Mouse (Mus musculus) forebrain, embryonic 12.5 days (tissue): ENCODE results near the gene Gm49340. TPM values are rescaled to one million over a fixed set of nuclear protein-coding genes. Genes with fewer than 3 reads are reported as not detected.
"Not testable (repeated sequence)": the region's sequence is repeated elsewhere in the genome, so short reads cannot be mapped to it uniquely, and the experiment has no call there.

Experiments
- ATAC-seq: fragments of 200-750 bp; cut with Nextera tagmentation; 2 replicates; pipeline ENCODE4 v1.8.0; 2017; ENCODE audit warnings: moderate TSS enrichment; ENCODE audit not compliant: low FRiP score
- H3K27ac ChIP-seq: fragments of 300-500 bp; sonication (generic); 2 replicates; pipeline ENCODE4 v1.5.1; 2016; ENCODE audit warnings: mild to moderate bottlenecking
- H3K27me3 ChIP-seq: fragments of 300-500 bp; sonication (generic); 2 replicates; pipeline ENCODE4 v1.6.1; 2016; ENCODE audit warnings: mild to moderate bottlenecking
- H3K36me3 ChIP-seq: fragments of 300-500 bp; sonication (generic); replicated peaks from 2 replicates; pipeline ENCODE4 v1.6.1; 2016; ENCODE audit warnings: mild to moderate bottlenecking
- H3K4me1 ChIP-seq: fragments of 300-500 bp; sonication (generic); 2 replicates; pipeline ENCODE4 v1.6.1; 2016
- H3K4me2 ChIP-seq: fragments of 300-500 bp; sonication (generic); 2 replicates; pipeline ENCODE4 v1.6.1; 2016; ENCODE audit warnings: mild to moderate bottlenecking, moderate library complexity
- H3K4me3 ChIP-seq: fragments of 300-500 bp; sonication (generic); replicated peaks from 2 replicates; pipeline ENCODE4 v1.5.1; 2016; ENCODE audit warnings: mild to moderate bottlenecking
- H3K9ac ChIP-seq: fragments of 300-500 bp; sonication (generic); 2 replicates; pipeline ENCODE4 v1.6.1; 2016; ENCODE audit warnings: mild to moderate bottlenecking
- H3K9me3 ChIP-seq: fragments of 300-500 bp; sonication (generic); 2 replicates; pipeline ENCODE4 v1.6.1; 2016
- WGBS: fragments of 180-500 bp; shearing (Covaris S2); methylation state at CpG from one replicate; pipeline ENCODE4 v1.1.7; 2016; 5-methylcytosine and 5-hydroxymethylcytosine counted together
- polyA plus RNA-seq: library from polyadenylated mRNA; unstranded; fragments of >200 nt; fragmentation: Nextera tagmentation; extraction: Ambion mirVana; gene quantifications from 2 replicates; pipeline ENCODE4 v1.2.1, GENCODE M21; 2016

Gm49340 gene
- not detected in 2 replicates for polyA plus RNA-seq

- H3K4me3 ChIP-seq, result no peak within 1 kb of the TSS
- no peak for ATAC-seq
- H3K9me3 ChIP-seq, result peaks cover 4% of the 10 kb centered on the region; the same call in 1 of the 2 replicates
- no peak within 1 kb of the TSS for H3K9ac ChIP-seq
- H3K4me1 ChIP-seq, result no peaks in the 10 kb centered on the region
- H3K36me3 ChIP-seq, result no peaks in the 10 kb centered on the region
- H3K27ac ChIP-seq, result no peak within 1 kb of the TSS
- H3K4me2 ChIP-seq, result no peak within 1 kb of the TSS
- H3K27me3 ChIP-seq, result no peaks in the 10 kb centered on the region
- 80% methylated on average over 27 of the region's 27 CpGs for WGBS
Observed at GRCm38 (mm10) chr11:73329442-73329841, at the start of gene Gm49340, which contains the start of the genes Aspa and Spata22. TSS of gene Gm49340 (plus strand) at chr11:73329741. TSS of gene Aspa (minus strand) at chr11:73329596. TSS of gene Spata22 (plus strand) at chr11:73329741.

GRCm38 (mm10) chr11:73280710-73281109, 48.8 kb upstream of the Gm49340 start:
- Histone ChIP-seq H3K27me3 (no peaks in the 10 kb centered on the region), H3K4me2 (no peak overlapping the region), H3K9ac (no peak overlapping the region), H3K36me3 (no peaks in the 10 kb centered on the region), H3K4me1 (0 out of 2 replicates have a peak, but pooled peaks cover 2% of the 10 kb centered on the region), H3K9me3 (no peaks in the 10 kb centered on the region), H3K27ac (no peak overlapping the region), H3K4me3 (no peak overlapping the region)
- no peak for ATAC-seq
- WGBS, result 62% methylated on average over 5 of the region's 5 CpGs

- WGBS, result 2% methylated on average over 16 of the region's 16 CpGs
- Histone ChIP-seq H3K4me2 (peak overlapping the region; percentile 53), H3K36me3 (no peaks in the 10 kb centered on the region), H3K9me3 (no peaks in the 10 kb centered on the region), H3K9ac (0 out of 2 replicates have a peak overlapping the region, but pooled peaks have one; percentile 13), H3K4me1 (0 out of 2 replicates have a peak, but pooled peaks cover 2% of the 10 kb centered on the region), H3K27ac (no peak overlapping the region), H3K27me3 (no peaks in the 10 kb centered on the region), H3K4me3 (peak overlapping the region; percentile 32)
- ATAC-seq, result peak; percentile 78; the same call in 1 of the 2 replicates
Observed at GRCm38 (mm10) chr11:73281528-73282027, 48.0 kb upstream of the Gm49340 start.

GRCm38 (mm10) chr11:73283369-73283768, 46.2 kb upstream of the Gm49340 start:
- no peak for ATAC-seq
- H3K9me3 ChIP-seq, result no peaks in the 10 kb centered on the region
- no peaks in the 10 kb centered on the region for H3K36me3 ChIP-seq
- no peak overlapping the region for H3K9ac ChIP-seq
- 0 out of 2 replicates have a peak, but pooled peaks cover 2% of the 10 kb centered on the region for H3K4me1 ChIP-seq
- no peak overlapping the region for H3K4me2 ChIP-seq
- no peak overlapping the region for H3K27ac ChIP-seq
- WGBS, result 86% methylated on average over 9 of the region's 9 CpGs
- no peaks in the 10 kb centered on the region for H3K27me3 ChIP-seq
- no peak overlapping the region for H3K4me3 ChIP-seq

GRCm38 (mm10) chr11:73283926-73284325, 45.6 kb upstream of the Gm49340 start:
- H3K4me1 ChIP-seq, result 0 out of 2 replicates have a peak, but pooled peaks cover 2% of the 10 kb centered on the region
- 35% methylated on average over 1 of the region's 1 CpGs for WGBS
- H3K9ac ChIP-seq, result no peak overlapping the region
- H3K27me3 ChIP-seq, result no peaks in the 10 kb centered on the region
- no peak overlapping the region for H3K27ac ChIP-seq
- H3K36me3 ChIP-seq, result no peaks in the 10 kb centered on the region
- no peak overlapping the region for H3K4me3 ChIP-seq
- H3K4me2 ChIP-seq, result no peak overlapping the region
- no peak for ATAC-seq
- no peaks in the 10 kb centered on the region for H3K9me3 ChIP-seq

- no peak for ATAC-seq
- H3K4me3 ChIP-seq, result no peak overlapping the region
- H3K4me2 ChIP-seq, result no peak overlapping the region
- H3K9me3 ChIP-seq, result no peaks in the 10 kb centered on the region
- H3K9ac ChIP-seq, result no peak overlapping the region
- no peaks in the 10 kb centered on the region for H3K27me3 ChIP-seq
- 0 out of 2 replicates have a peak, but pooled peaks cover 2% of the 10 kb centered on the region for H3K4me1 ChIP-seq
- H3K36me3 ChIP-seq, result no peaks in the 10 kb centered on the region
- H3K27ac ChIP-seq, result no peak overlapping the region
Observed at GRCm38 (mm10) chr11:73284351-73284750, 45.2 kb upstream of the Gm49340 start.

GRCm38 (mm10) chr11:73289621-73290020, 39.9 kb upstream of the Gm49340 start:
- H3K9ac ChIP-seq, result no peak overlapping the region
- H3K4me3 ChIP-seq, result no peak overlapping the region
- no peaks in the 10 kb centered on the region for H3K27me3 ChIP-seq
- WGBS, result 81% methylated on average over 1 of the region's 1 CpGs
- H3K4me2 ChIP-seq, result no peak overlapping the region
- no peaks in the 10 kb centered on the region for H3K4me1 ChIP-seq
- ATAC-seq, result no peak
- no peak overlapping the region for H3K27ac ChIP-seq
- no peaks in the 10 kb centered on the region for H3K36me3 ChIP-seq
- no peaks in the 10 kb centered on the region for H3K9me3 ChIP-seq

- peaks cover 6% of the 10 kb centered on the region; the same call in 1 of the 2 replicates for H3K4me1 ChIP-seq
- 13% methylated on average over 2 of the region's 2 CpGs for WGBS
- no peak overlapping the region for H3K4me2 ChIP-seq
- no peaks in the 10 kb centered on the region for H3K27me3 ChIP-seq
- no peaks in the 10 kb centered on the region for H3K9me3 ChIP-seq
- no peaks in the 10 kb centered on the region for H3K36me3 ChIP-seq
- ATAC-seq, result no peak
- no peak overlapping the region for H3K27ac ChIP-seq
- no peak overlapping the region for H3K9ac ChIP-seq
- no peak overlapping the region for H3K4me3 ChIP-seq
Observed at GRCm38 (mm10) chr11:73303123-73303522, 26.4 kb upstream of the Gm49340 start.

GRCm38 (mm10) chr11:73315961-73316360, 13.6 kb upstream of the Gm49340 start:
- ATAC-seq, result no peak
- Histone ChIP-seq H3K9ac (no peak overlapping the region), H3K4me2 (no peak overlapping the region), H3K27me3 (no peaks in the 10 kb centered on the region), H3K9me3 (no peaks in the 10 kb centered on the region), H3K36me3 (no peaks in the 10 kb centered on the region), H3K4me3 (no peak overlapping the region), H3K27ac (no peak overlapping the region), H3K4me1 (no peaks in the 10 kb centered on the region)
- WGBS, result 51% methylated on average over 3 of the region's 3 CpGs

- not testable (repeated sequence) for H3K4me1 ChIP-seq, H3K4me3 ChIP-seq, ATAC-seq, H3K9ac ChIP-seq, H3K9me3 ChIP-seq, H3K4me2 ChIP-seq, H3K36me3 ChIP-seq, H3K27ac ChIP-seq, H3K27me3 ChIP-seq
- 81% methylated on average over 2 of the region's 2 CpGs for WGBS
Observed at GRCm38 (mm10) chr11:73318581-73318980, 11.0 kb upstream of the Gm49340 start.

GRCm38 (mm10) chr11:73321064-73321463, 8.5 kb upstream of the Gm49340 start:
- H3K9me3 ChIP-seq, H3K27ac ChIP-seq, H3K9ac ChIP-seq, H3K36me3 ChIP-seq, H3K27me3 ChIP-seq, H3K4me2 ChIP-seq, ATAC-seq, H3K4me1 ChIP-seq, H3K4me3 ChIP-seq: not testable (repeated sequence)
- WGBS, result 97% methylated on average over 13 of the region's 13 CpGs

- Histone ChIP-seq H3K9me3 (no peaks in the 10 kb centered on the region), H3K4me2 (no peak overlapping the region), H3K27me3 (no peaks in the 10 kb centered on the region), H3K4me1 (no peaks in the 10 kb centered on the region), H3K36me3 (no peaks in the 10 kb centered on the region), H3K4me3 (no peak overlapping the region), H3K27ac (no peak overlapping the region), H3K9ac (no peak overlapping the region)
- no peak for ATAC-seq
- WGBS, result 77% methylated on average over 9 of the region's 9 CpGs
Observed at GRCm38 (mm10) chr11:73323906-73324830, 5.4 kb upstream of the Gm49340 start.
